Mouse (Mus musculus) retina, postnatal 7 days (tissue): ENCODE data around the gene Dusp7.

ENCODE experiments used
- DNase-seq: peaks from one replicate; pipeline ENCODE4 v3.0.0-alpha.2; 2012; ENCODE audit warnings: low read depth, low spot score

Gene Dusp7

GRCm38 (mm10) chr9:106417841-106418625, 49.6 kb downstream of the Dusp7 start:
- no peak for DNase-seq

- DNase-seq = no peak
These were observed 52.2 kb downstream of the Dusp7 start for GRCm38 (mm10) chr9:106420608-106421007.

GRCm38 (mm10) chr9:106421033-106421864, 52.8 kb downstream of the Dusp7 start:
- no peak for DNase-seq

- DNase-seq = peak; percentile 82
These were observed 53.4 kb downstream of the Dusp7 start for GRCm38 (mm10) chr9:106421865-106422160.
